Mouse (Mus musculus) testis, adult 2 months (tissue): ENCODE results near the gene Pdp2. TPM values are rescaled to one million over a fixed set of nuclear protein-coding genes. Genes with fewer than 3 reads are reported as not detected.
A peak's percentile ranks its signal among the peaks of the same experiment; 100 is the strongest.

Experiments used
- H3K27ac ChIP-seq: fragments of 200-500 bp; 2 replicates; pipeline ENCODE4 v1.5.1; 2012; ENCODE audit warnings: low read depth, low read length; ENCODE audit not compliant: control insufficient read depth, insufficient read depth
- H3K27me3 ChIP-seq: fragments of 200-500 bp; 2 replicates; pipeline ENCODE4 v1.6.1; 2012; ENCODE audit warnings: mild to moderate bottlenecking, low read length, moderate library complexity; ENCODE audit not compliant: control insufficient read depth, insufficient read depth
- H3K36me3 ChIP-seq: fragments of 200-500 bp; 2 replicates; pipeline ENCODE4 v1.6.1; 2012; ENCODE audit warnings: mild to moderate bottlenecking, low read length; ENCODE audit not compliant: control insufficient read depth, insufficient read depth
- H3K4me1 ChIP-seq: fragments of 200-500 bp; 2 replicates; pipeline ENCODE4 v1.6.1; 2012; ENCODE audit warnings: low read length; ENCODE audit not compliant: control insufficient read depth, insufficient read depth
- H3K4me3 ChIP-seq: fragments of 200-500 bp; 2 replicates; pipeline ENCODE4 v1.5.1; 2012; ENCODE audit warnings: low read depth, mild to moderate bottlenecking, low read length, moderate library complexity, mixed read lengths; ENCODE audit not compliant: control insufficient read depth
- CTCF ChIP-seq: fragments of 200-500 bp; IDR thresholded peaks from 2 replicates; pipeline ENCODE4 v1.5.1; 2012; ENCODE audit warnings: low read depth, mild to moderate bottlenecking, inconsistent platforms, low read length, moderate library complexity; ENCODE audit not compliant: control insufficient read depth, insufficient read depth, insufficient replicate concordance
- POLR2A ChIP-seq: fragments of 200-500 bp; IDR thresholded peaks from 2 replicates; pipeline ENCODE4 v1.6.1; 2012; ENCODE audit warnings: low read depth, mild to moderate bottlenecking, inconsistent platforms, low read length, moderate library complexity; ENCODE audit not compliant: control insufficient read depth
- polyA plus RNA-seq: library from polyadenylated mRNA; depleted of rRNA; stranded (reverse); fragments of >200 nt; gene quantifications from 2 replicates; pipeline ENCODE4 v1.2.3, GENCODE M21; 2012; rRNA removed

The Pdp2 gene
- 1.2 and 1.3 TPM in 2 replicates for polyA plus RNA-seq

DNA sequence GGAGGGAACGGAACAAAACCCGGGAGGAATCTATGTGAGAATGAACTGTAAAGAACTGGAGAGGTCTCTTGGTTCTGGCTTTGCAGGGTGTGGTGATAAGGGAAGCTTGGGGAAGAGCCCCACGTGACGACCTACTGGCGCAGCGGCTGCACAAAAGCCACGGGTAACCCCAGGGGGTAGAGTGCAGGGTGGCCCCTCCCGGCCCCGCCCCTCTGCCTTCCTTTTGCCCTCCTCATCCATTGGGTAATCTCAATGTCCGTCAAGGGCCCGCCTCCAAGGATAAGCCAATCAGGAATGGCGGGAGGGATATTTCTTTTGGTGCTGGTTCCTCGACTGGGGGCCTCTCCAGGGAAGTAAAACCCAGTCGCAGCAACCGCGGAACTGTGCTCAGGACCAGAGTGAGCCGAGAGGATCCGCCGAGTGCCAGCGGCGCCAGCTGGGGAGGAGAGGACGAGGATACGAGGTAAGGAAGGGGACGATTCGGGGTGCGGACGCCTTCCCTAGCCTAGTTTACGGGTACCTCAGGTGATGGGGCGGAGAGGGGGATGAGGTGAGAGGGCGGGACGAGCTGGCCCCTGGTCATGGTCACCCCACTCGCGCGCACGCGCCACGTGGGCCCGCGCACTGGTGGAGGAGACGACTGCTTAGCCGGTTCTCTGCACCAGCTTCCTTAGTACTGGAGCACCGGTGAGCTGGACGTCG is at the start of gene Pdp2:
Gene Pdp2 (plus strand): TSS at position 319 of the 702 bp plus-strand sequence.
- TF ChIP-seq CTCF: no peak
- peak; percentile 68 for TF ChIP-seq POLR2A
- Histone ChIP-seq H3K4me1 (peaks cover 8% of the 10 kb centered on the region), H3K36me3 (no peaks in the 10 kb centered on the region), H3K27me3 (no peaks in the 10 kb centered on the region), H3K27ac (peak within 1 kb of the TSS; percentile 91), H3K4me3 (peak within 1 kb of the TSS; percentile 97)

DNA sequence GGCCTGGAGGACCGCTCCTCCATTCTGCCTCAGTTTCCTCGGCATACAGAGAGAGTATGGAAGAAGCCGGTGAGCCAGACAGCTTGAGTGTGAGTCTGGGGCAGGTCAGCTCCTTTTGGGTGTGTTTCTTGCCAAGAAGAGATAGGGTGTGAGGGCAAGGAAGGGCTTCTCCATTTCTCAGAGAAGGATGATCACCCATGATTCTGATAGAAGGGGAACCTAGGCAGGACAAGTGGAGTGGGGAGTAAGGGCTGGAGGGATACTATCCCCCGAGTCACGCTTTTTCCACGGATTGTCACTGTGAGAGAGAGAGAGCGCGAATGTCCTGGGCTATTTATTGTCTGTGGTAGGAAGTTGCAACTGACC is 49.8 kb upstream of the Pdp2 start:
- TF ChIP-seq POLR2A: no peak
- TF ChIP-seq CTCF: no peak
- Histone ChIP-seq H3K4me3 (peak overlapping the region; percentile 69), H3K27me3 (no peaks in the 10 kb centered on the region; the same call in 1 of the 2 replicates), H3K4me1 (peaks cover 11% of the 10 kb centered on the region), H3K36me3 (no peaks in the 10 kb centered on the region), H3K27ac (no peak overlapping the region)

DNA sequence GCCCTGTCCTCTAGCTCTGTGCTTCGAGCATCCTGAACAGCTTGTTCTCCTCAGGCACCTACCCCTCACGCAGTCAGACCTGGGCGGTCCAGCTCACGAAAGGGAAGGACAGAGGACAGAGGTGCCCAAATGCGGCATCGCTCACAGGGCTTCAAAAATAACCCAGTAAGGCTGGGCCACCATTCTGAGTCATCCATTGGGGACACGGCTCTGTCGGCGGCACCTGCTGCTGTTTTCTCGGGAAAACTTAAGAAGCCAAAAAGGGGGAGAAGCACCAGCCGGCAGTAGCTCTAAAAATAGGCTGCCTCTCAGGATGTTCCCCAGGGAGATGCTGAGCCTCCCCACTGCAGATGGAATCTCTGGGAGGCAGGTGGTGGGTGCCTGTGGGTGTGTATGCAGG is 49.1 kb upstream of the Pdp2 start:
- TF ChIP-seq POLR2A: no peak
- TF ChIP-seq CTCF: no peak
- Histone ChIP-seq H3K4me3 (no peak overlapping the region), H3K27me3 (no peaks in the 10 kb centered on the region; the same call in 1 of the 2 replicates), H3K36me3 (no peaks in the 10 kb centered on the region), H3K27ac (no peak overlapping the region), H3K4me1 (peaks cover 11% of the 10 kb centered on the region)

DNA sequence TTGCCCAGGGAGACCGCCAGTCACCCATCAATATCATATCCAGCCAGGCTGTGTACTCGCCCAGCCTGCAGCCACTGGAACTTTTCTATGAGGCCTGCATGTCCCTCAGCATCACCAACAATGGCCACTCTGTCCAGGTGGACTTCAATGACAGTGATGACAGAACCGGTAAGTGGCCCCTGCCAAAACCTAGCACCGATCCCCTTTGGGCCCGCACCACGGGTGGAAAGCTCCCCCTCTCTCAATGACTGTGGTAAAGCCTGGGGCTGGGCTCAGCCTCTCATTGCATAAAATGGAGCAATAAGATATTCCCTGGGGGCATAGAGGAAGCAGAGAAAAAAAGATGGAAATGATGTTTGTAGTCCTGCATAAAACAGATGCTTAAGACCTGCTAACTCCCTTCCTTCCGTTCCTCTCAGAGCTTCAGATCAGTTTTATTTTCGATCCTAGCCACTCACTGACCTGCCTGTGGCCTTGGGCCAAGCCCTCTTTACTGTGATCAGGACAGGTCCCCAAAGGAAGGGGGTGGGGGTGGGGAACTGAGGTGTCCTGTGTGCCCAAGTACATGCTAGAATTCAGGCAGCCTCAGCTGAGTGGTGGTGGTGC is 47.7 kb upstream of the Pdp2 start:
- H3K36me3 ChIP-seq: no peaks in the 10 kb centered on the region
- H3K27ac ChIP-seq: no peak overlapping the region
- no peaks in the 10 kb centered on the region; the same call in 1 of the 2 replicates for H3K27me3 ChIP-seq
- peaks cover 11% of the 10 kb centered on the region for H3K4me1 ChIP-seq
- TF ChIP-seq POLR2A: no peak
- TF ChIP-seq CTCF: no peak
- H3K4me3 ChIP-seq: no peak overlapping the region

DNA sequence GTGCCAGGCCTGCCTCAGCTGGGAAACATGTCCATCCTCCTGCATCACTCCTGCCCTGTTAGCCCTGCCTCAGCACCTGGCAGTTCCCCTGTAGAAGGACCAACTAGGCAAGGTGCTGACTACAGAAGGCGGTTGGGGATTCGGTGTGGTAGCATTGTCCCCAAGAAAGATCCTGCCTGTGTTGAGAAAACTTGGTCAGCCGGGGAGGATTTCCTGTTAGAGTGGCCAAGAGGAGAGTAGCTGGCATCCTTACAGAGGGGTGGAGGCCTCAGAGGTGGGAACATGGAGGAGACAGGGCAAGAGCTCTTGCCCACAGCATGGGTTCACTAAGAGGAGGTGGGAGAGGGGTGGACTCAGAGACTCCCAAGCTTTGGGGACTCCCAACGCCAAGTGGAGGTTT is 36.1 kb upstream of the Pdp2 start:
- Histone ChIP-seq H3K4me3 (no peak overlapping the region), H3K27ac (no peak overlapping the region), H3K4me1 (peaks cover 9% of the 10 kb centered on the region), H3K27me3 (no peaks in the 10 kb centered on the region), H3K36me3 (no peaks in the 10 kb centered on the region)
- TF ChIP-seq CTCF (no peak), POLR2A (no peak)

DNA sequence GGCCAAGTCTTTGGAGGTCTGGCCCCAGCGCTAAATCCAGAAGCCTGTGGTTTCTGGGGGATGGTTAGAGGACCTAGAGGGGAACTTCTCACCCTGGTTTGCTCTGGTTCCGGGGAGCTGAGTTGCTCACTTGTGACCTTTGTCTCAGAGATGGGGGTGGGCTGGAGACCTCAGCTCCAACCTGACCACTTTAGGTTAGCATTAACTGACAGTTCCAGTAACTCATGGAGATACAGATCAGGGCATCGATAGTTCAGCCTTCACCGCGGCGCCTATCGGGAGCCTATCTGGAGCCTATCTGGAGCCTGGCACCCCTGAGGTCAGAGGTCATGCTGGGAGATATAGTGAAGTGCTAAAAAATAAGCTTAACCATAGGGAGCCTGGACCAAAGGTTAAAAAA is 34.0 kb upstream of the Pdp2 start:
- TF ChIP-seq CTCF: no peak
- no peak for TF ChIP-seq POLR2A
- no peaks in the 10 kb centered on the region for H3K27me3 ChIP-seq
- H3K4me1 ChIP-seq: peaks cover 9% of the 10 kb centered on the region
- H3K36me3 ChIP-seq: no peaks in the 10 kb centered on the region
- H3K27ac ChIP-seq: no peak overlapping the region
- H3K4me3 ChIP-seq: no peak overlapping the region

DNA sequence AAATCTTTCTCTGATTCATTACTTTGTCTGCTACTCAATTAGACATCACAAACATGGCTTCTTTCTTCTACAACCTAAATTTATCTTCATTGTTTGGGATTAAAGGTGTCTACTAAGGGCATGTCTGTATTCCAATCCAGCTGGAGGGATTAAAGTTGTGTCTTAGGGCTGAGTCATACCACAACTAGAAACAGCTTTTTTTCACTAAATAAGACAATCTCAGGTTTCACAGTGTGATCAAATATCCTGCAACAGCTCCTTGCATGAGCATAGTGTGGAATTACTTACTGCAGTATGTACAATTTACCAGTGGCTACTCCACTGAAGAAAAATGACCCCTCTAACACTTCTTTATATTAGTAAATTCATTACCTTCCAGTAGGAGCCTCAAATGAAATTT is 30.5 kb upstream of the Pdp2 start:
- Histone ChIP-seq H3K4me3 (no peak overlapping the region), H3K27me3 (no peaks in the 10 kb centered on the region), H3K36me3 (no peaks in the 10 kb centered on the region), H3K4me1 (peaks cover 17% of the 10 kb centered on the region), H3K27ac (no peak overlapping the region)
- no peak for TF ChIP-seq POLR2A
- TF ChIP-seq CTCF: no peak
